Mouse (Mus musculus): ENCODE data around the gene Supt3.

The Supt3 gene

DNA sequence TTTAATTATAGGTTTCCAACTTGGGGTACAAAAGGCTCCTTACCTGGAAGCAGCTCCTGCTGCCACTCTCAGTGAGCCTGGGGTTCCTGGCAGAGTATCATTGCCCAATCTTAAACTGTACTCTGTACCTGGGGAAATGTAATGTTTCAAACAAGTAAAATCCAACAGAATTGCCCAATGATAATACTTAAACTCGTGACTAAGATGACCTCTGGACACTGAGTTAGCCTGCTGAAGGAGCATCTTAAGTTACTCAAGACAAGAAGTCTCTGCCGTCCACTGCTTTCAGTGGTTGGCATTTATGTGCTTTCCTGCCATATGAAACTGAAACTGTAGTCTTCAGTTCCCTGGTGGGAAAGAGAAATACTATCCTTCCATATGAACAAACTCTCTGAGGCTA lies 279.9 kb downstream of the Supt3 start:
- no peak for DNase-seq (ENCODE audit: low spot score)

DNA sequence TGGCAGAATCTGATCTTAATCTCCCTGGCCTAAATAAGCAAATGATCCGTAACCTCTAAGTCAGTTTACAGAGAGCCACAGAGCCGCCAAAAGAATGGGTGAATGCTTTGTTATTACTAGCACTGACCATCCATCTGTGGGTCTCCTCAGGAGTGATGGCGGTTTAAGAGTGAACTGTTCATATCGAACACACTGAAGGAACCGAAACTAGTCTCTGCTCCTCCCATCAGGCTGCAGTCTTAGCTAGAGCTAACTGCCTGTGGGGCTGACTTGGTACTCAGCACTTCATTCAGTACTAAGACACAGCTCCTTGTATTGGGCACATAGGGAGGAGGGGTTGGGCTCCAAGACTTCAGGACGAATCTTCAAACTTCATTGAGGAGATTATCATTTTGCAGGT lies 280.8 kb downstream of the Supt3 start:
- DNase-seq (ENCODE audit: low spot score), result no peak

DNA sequence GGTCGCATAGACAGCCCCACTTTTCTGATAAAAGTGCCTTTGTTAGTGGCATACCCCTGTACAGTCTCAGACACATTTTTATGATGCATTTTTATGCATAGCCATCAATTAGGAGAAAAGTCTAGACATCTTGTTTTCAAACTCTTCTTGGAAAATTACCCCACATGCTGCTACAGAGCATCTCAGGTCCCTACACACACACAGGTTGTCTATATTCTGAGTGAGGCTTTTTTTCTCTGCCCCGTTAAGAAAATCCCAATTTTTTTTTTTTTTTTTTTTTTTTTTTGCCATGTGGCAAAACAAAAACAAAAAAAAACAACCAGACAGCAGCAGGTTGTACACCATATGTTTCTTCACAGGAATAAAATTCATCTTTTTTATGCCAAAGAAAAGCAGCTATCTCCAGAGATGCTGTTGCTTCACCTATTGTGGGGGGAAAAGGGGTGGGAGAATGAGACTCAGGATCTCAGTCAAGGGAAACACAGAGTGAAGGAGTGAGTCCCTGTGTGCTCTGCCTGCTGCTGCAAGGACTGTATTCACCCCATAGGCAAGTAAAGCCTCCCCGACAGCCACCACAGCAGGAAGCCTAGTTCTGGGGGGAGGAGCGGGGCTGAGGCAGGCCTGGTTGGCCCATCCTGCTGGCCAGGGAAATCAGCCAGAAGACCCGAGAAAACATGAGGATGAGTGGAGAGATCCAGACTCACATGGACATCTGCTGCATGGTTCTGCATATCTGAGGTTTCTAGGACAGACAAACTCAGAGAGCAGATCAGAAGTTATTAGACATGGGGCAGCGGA lies 281.8 kb downstream of the Supt3 start:
- no peak for DNase-seq (ENCODE audit: low spot score)

DNA sequence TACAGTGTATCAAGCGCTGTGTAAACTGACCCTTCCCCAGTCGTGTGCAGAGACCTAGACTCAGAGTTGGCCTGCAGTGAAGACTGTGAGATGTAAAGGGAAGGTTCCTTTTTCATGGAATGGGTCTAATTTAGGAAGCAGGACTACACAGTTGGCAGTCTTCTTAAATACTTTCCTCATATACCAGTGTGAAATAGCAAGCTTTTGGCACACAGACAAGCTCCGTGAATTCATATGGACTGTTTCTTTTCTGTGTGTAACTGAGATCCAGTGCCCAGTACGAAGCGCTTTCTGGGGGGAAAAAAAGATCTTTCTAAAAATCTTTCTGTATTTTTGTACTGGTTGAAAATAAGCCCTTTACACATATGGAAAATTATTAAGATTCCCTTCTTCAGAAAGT lies 286.8 kb downstream of the Supt3 start:
- no peak for DNase-seq (ENCODE audit: low spot score)

DNA sequence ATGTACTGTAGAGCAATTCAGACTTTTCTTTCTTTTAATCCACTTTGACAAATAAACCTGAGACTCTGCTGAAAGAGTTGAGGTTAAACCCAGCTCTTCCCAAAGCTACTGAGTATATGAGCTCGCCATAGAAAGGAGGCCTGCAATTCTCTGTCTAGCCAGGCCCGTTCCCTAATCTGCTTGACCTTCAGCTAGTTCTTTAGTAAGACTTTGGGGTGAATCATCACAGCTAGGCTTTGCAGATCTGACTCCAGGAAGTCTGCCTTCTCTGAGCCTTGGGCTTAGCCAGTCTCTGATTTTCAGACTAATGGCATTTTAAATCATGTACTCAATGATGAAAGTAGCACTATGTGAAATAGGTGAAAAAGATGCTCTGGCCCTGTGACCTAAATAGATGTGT lies 288.5 kb downstream of the Supt3 start:
- no peak for DNase-seq (ENCODE audit: low spot score)

DNA sequence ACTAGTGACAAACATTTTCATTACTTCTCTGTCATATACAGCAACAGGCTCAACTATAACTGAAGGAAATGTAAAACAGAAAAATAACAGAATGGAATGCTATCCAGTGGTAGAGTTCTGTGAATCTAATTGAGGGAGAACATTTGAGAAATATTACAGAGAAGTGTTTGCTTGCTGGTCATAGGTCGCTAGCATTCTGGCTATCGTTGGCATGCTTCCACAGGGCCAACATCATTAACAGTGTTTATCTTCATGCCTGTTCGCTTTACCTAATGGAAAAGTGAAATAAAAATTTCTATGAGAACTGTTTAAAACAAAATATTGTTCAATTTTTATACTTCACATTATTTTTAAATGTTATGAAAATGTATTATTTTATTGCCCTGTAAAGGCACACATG lies 290.5 kb downstream of the Supt3 start:
- DNase-seq (ENCODE audit: low spot score), result no peak

DNA sequence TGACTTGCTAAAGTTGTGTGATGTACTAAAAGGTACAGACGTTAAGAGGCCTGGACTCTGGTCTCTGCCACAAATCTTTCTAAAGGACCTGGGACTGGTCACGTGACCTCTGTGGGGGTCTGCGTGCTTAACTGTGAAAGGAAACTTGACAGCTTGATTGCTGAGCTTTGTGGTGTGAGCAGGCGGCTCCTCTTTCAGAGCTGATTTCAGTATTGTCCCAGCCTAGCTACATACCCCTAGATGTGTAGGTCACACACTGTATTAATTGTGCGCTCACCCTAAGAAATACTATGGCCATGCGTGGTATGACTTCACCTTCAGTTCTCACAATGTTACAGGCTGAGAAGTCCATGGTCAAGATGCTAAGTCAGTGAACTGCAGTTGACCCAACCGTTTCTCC lies 291.4 kb downstream of the Supt3 start:
- no peak for DNase-seq (ENCODE audit: low spot score)

DNA sequence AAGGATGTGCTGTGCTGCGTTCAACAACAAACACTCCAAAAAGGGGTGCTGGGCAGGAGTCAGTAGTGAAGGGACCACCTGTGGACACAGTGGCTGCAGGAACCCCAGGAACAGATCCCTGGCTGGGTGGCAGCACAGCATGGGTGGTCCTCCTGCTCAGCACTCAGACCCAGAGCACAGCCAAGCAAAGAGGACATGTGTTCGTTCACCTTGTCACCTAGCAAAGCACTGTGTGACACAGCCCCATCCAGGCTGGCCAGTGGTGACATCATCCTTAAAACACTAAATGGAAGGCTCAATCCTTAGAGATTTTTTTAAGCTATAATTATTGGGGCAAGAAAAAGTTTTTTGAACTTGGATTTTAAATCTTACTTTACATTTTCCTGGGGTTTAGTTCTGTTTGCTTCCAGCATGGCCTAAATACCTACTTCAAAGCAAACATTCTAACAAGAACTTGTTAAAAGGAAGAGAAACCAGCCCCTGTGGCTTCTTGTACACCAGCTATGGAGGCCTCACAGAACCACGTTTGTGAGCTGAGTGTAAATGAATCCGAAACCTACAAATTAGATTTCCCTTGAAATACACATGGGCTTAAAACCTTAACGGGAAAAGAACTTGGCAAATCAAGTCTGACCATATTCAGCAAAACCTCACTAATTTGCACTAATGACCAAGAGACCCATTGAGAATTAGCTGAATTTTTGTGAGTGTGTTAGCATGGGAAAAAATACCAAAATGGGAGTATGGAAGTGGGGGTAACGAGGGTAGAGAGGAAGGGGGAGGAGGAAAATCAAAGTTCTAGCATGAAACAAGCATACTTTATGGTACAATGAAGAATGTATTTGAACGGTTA lies 295.8 kb downstream of the Supt3 start:
- DNase-seq (ENCODE audit: low spot score), result no peak

DNA sequence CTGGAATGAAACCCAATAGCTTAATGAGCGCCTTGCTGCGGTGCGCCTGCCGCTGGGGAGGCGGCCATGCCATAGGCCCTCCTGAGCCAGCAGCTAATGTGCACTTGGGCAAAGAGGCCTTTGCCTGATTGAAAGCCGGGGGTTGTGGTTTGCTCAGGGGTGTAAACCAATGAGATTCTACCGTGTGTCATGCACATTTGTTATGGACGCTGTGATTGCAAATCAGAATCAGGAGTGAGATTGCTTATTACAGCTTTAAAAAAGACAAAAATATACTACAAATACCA lies 296.3 kb downstream of the Supt3 start:
- DNase-seq (ENCODE audit: low spot score), result no peak

DNA sequence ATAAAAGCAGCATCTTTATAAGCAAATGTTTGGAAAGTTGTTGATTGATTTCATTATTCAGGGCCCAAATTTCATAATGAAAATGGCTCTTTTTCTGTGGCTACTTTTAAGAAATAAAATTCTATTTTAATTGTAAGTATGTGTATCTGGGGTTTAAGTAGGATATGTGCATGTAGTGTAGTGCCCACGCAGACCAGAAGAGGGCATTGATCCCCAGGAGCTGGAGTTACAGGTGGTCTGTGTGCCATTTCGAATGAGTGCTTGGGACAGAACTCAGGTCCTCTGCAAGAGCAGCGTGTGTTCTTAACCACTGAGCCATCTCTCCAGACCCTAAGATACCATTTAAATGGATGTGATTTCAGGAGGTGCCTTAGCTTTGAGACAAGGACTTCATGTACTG lies 296.8 kb downstream of the Supt3 start:
- DNase-seq (ENCODE audit: low spot score), result no peak

DNA sequence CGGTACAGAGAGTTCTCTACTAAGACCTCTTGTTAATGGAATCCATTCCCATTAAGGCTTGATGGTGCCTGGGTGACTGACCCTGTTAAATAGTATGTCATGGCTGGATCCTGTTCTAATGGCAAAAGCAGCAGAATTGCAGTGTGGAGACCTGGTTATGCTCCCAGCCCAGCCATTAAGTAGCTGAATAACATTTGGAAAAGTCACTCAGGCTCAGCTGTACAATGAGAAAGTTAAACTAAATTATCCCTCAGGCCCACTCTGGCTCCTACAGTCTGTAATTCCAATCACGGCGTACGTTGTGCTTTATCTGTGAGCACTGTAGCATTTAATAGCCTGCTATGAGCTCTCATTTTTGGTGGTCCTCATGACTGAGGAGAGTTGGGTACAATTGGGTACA lies 300.0 kb downstream of the Supt3 start:
- no peak for DNase-seq (ENCODE audit: low spot score)

DNA sequence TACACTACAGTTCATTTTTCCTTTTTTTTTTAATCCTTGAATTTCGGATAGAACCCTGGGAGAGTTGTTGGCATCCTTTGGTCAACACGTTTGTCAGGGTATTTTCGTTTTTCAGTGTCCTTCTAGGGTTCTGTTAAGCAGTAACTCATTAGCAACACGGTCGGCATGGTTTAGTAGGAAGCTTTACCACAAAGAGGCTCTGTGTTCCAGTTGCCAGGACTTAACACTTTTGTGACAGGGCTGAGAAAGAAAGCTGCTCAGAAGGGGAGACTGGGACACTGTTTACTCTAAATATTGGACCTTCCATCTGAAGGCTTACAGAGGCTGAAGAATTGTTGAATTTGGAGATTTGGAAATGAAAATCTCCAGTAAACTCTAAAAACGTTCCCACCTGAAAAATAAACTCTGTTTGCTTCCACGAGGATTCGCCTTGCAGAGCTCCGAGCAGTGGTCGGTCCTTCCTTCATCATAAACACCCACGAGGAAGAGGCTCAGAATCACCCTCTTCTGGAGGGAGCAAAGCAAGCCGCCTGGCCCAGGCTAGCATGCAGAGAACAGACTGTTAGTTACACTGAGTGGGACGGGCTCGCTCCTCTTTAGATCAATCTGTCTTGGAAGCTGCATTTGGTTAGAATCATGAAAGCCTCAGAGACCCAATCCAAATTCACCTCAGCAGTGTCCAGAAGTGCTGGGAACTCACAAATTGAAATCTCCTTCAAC lies 301.1 kb downstream of the Supt3 start:
- no peak for DNase-seq (ENCODE audit: low spot score)

DNA sequence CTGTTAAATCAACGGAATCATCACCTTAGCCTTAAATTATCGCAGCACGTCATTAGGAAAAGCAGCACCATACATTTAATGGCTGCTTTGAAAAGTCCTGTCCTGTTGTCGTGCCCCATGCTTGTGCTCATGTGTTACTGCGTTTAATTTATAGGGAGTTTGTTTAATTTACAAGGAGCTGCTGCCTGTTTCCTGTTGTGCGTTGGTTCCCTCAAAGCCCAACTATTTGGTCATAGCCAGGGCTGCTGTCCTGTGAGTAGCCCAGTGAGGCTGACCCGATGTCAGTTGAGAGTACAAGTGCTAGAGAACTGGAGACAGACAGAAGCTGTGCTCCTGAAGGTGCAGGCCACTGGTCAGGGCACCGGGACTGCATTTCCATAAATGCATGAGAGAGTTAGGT lies 304.6 kb downstream of the Supt3 start:
- DNase-seq (ENCODE audit: low spot score), result no peak

DNA sequence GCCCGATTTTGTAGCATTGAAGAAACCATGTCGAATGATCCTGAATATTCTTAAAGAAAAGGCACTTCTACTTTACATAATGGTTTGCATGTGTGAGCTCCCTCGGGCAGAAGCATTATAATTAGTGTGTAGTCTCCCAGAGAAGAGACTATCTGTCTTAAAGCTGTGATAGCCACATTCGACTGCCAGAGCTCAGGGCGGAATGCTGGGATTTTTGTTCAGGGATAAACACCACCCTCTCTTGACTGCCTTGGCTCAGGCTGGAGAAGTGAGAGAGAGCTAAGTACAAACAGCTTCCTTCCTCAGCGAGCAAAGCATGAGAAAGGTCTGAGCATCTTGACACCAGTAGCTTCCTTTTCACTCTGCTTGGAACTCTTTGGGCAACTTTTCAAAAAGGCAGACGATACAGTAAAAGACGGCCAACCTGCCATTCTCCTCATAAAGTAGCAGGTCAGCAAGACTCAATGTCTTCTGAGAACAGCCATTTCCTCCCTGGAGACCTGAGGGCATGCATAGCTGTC lies 305.1 kb downstream of the Supt3 start:
- DNase-seq (ENCODE audit: low spot score), result no peak

DNA sequence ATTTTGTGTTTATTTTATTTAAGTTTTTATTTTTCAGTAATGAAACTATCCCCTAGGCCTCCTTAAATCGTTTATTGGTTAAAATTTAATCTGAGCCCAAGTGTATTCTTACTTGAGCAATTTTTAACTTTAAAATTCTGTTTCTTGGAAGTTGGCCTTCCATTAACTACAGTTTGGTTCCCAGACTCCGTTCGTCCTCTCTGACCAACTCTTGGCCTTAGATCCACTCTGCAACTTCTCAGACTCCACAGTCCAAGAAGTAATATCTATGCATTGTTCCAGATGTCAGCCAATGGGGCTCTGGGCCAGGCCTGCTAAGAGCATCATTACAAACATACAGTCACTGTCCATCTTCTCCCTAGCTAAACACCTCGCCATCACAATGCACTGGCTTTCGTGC lies 309.4 kb downstream of the Supt3 start:
- DNase-seq (ENCODE audit: low spot score), result no peak

DNA sequence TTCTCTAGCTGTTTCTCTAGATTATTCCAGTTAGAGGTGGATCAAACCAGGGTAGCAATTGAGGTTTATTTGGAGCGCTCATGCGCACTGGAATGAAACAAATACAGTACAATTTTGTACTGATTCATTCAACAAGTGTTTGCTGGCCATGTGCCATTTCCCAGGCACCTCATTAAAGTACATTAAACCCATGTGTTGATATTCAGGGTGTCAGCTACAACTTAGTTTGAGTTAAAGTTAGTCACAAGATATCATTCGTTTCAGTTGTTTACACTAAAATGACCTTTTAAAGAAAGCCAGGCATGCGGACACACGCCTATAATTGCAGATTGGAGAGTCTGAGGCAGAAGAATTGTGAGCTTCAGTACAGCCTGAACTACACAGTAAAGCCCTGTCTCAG lies 310.1 kb downstream of the Supt3 start:
- DNase-seq (ENCODE audit: low spot score), result no peak

DNA sequence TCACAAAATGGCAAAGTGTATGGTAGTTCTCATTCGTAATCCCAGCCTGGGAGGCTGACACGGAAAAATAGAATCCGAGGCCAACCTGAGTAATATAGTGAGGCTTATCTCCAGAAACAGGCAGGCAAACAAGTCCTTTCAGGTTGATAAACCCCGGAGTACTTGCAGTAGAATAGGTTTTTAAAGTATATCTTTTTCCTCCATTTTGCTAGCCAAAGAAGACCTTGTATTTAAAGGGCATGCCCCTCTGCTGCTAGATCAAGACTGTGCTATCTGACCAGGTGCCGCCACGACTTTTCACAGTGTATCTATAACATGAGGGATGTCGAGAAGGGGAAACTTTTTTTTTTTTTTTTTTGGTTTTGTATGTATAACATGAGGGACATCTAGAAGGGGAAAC lies 324.1 kb downstream of the Supt3 start:
- no peak for DNase-seq (ENCODE audit: low spot score)

DNA sequence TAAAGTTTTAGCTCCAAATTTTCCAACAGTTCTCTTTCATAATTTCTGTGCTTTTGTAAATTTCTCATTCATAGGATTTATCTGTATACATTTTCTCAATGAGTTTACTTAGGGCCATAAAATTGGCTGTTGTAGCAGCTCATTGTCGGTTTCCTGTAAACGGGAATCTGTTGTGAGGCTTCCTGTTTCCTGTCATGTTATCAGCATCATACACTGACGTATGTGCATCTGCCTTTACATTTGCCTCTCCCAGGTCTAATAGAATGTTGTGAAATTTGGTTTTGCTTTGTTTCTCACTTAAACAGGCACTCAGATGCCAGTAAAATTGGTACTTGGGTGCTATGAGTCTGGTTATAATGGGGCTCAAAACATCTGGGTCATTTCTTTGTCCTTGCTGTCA lies 338.4 kb downstream of the Supt3 start:
- DNase-seq (ENCODE audit: low spot score), result no peak

DNA sequence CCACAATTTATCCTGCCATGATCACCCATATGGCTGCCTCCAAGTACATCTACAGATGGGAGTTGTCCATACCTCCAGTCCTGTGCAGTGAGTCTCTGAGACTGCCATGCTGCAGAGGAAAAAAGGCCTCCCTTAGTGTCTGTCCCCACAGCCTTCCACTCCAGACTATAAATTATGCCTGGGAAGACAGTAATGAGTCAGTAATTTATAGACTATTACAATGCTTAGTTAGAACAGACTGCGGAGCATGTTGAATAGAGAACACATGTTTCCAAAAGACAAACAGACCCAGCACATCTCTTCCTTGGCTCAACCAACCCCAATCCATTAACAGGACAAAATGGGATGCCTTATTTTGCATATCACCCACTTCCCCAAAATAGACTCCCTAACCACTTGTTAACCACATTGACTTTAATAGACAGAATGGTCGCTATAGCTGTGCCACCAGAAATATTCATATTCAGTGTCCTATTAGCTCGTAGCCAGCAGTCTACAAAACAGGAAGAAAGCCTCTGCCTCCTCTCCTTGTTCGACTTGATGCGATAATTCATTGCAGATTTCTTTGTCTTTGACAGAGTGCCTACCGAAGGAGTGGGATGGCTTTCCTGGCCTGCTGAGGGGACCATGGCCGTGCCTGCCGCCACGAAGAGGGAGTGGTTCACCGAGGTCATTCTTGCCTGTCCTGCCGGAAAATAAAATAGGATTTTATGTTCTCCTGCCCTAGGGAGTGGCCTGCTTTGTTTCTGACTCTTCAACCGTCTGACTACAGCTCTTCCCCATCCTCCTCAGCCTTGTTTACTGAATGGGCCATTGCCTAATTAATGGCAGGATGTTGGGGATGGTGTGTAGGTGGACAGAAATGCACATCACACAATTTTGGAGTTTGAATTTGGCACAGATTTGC lies 341.9 kb downstream of the Supt3 start:
- DNase-seq (ENCODE audit: low spot score), result no peak

DNA sequence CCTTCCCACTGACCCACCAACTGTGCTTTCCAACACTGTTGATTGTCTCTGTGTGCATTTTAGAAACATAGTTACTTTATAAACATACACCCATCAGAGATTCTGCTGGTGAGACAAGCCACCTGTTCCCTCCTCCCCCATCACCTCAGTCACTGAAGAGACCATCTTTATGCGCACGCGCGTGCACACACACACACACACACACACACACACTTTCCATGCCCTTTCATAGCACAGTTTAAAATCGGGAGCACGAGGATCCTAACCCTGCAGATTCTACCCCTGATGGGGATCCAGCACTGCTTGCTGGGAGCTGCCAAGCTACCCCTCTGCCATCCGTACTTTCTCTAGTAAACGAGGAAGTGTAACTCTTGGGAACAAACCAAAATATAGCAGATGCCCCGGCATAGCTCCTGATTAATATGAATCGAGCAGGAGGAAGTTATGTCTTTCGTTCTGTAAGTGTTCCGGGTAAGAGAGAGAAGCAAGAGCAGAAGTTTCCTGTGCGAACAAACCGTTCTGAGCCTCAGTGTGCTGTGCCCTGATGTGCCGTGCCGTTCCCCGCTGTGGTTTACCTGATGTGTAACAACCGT lies 342.8 kb downstream of the Supt3 start:
- no peak for DNase-seq (ENCODE audit: low spot score)

DNA sequence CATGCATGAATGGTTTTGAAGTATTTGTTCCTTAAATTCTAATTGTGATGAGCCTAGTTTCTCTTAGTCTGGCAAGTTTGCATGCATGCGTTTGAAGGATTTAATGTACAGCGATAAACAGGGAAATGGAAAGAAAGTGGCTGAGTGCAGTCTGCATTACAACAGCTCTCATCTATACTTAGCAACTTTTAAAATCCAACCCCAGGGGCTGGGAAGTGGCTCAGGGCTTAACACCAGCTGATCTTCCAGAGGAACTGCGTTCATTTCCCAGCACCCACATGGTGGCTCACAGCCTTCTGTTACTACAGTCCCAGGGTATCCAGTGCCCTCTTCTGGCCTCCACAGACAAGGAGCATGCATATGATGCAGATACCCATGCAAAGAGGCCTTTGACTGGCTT lies 346.9 kb downstream of the Supt3 start:
- no peak for DNase-seq (ENCODE audit: low spot score)

All from spleen, adult 12 weeks (tissue).